Mouse (Mus musculus) spleen, postnatal 14 days (tissue): ENCODE measurements around the gene Xpc.
"Not testable (repeated sequence)": the region's sequence is repeated elsewhere in the genome, so short reads cannot be mapped to it uniquely, and the experiment has no call there.

ENCODE experiments used
- DNase-seq, 2 experiments: peaks; one replicate each; pipeline ENCODE4 v3.0.0; 2021 to 2022; ENCODE audit warnings: low spot score in 2 of 2

Xpc gene

GRCm38 (mm10) chr6:91472319-91472718 lies 43.4 kb downstream of the Xpc start:
- no peak for DNase-seq

GRCm38 (mm10) chr6:91471427-91471826 lies 44.3 kb downstream of the Xpc start:
- DNase-seq = not testable (repeated sequence)

- DNase-seq = no peak
These were observed 45.0 kb downstream of the Xpc start for GRCm38 (mm10) chr6:91470712-91471111.

GRCm38 (mm10) chr6:91467106-91467505 lies 48.6 kb downstream of the Xpc start:
- no peak for DNase-seq

- no peak for DNase-seq
These were observed 49.9 kb downstream of the Xpc start for GRCm38 (mm10) chr6:91465756-91466155.

- no peak for DNase-seq
These were observed 56.2 kb downstream of the Xpc start for GRCm38 (mm10) chr6:91459471-91459870.

GRCm38 (mm10) chr6:91454546-91454945 lies 61.1 kb downstream of the Xpc start:
- no peak for DNase-seq

- no peak for DNase-seq
These were observed 63.6 kb downstream of the Xpc start for GRCm38 (mm10) chr6:91452056-91452455.

GRCm38 (mm10) chr6:91449472-91450225 lies 66.0 kb downstream of the Xpc start:
- DNase-seq = no peak

- no peak for DNase-seq
These were observed 70.4 kb downstream of the Xpc start for GRCm38 (mm10) chr6:91445316-91445715.

GRCm38 (mm10) chr6:91441145-91441662 lies 74.5 kb downstream of the Xpc start:
- DNase-seq = no peak

- DNase-seq = peak; percentile 77 to 90
These were observed 75.1 kb downstream of the Xpc start for GRCm38 (mm10) chr6:91440474-91441144.
